Mouse (Mus musculus): ENCODE measurements around the gene Slc38a3.

Slc38a3 gene

DNA sequence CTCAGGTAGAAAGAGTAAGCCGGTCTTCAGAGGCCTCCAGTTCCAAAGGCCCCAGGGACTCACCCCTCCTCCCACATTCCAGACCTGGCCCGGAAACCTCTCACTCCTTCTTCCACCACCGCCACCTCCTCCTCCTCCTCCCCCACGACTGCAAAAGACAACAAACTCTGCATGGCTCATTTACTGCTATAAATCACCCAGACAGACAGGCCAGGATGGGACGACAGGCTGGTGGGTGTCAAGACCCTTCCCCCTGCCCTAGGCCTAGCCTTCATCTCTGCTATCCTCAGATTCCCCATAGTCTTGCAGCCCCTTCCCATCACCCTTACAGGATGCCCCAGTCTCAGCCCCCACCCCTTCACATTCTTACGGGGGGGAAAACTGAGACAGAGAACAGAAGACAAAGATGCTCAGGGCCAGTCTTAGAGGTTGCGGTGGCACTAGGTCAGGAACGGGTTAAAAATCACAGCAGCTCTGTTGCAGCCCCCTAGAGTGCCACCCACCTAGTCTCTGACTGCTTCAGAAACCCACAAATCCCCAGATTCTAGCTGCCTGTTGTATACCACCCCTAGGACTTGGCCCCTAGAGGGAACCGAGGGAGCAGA lies 30.1 kb upstream of the Slc38a3 start:
- no peak for TF ChIP-seq GATA4 (IDR thresholded peaks at IDR 0.05; ENCODE audit: insufficient replicate concordance, low read length)

GRCm38 (mm10) chr9:107698611-107699190 lies 29.4 kb upstream of the Slc38a3 start:
- TF ChIP-seq GATA4 (IDR thresholded peaks at IDR 0.05; ENCODE audit: insufficient replicate concordance, low read length), result no peak

DNA sequence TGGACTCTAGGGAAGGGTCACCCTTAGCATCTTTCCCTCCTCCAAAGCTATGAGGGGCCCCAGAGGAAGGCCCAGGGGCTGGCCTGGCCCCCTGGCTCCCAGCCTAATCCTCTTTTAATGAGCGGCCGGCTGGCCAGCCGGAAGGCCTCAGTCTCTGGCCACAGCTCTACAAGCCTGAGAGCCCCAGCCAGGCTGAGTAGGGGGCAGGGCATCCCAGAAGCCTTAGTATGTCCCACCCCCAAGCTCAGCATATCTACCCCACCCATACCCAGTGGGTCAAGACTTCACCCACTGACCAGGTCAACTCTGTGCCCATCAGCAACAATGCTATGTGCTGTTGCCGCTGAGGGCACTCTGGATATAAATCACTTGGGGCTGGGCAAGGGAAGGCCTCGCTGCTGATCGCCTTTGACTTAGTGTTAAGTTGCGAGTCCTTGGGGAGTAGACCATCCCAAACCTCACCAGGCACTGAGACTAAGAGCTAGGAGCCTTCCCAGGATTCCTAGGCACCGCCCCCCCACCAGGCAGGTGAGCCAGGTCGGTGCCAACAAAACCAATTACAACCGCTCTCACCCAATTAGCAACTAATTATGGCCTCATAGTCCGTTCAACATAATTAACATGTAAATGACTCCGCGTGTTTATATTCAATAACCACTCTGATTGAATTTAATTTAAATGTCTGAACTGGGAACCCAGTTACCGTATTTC lies 28.6 kb upstream of the Slc38a3 start:
- no peak for TF ChIP-seq GATA4 (IDR thresholded peaks at IDR 0.05; ENCODE audit: insufficient replicate concordance, low read length)

DNA sequence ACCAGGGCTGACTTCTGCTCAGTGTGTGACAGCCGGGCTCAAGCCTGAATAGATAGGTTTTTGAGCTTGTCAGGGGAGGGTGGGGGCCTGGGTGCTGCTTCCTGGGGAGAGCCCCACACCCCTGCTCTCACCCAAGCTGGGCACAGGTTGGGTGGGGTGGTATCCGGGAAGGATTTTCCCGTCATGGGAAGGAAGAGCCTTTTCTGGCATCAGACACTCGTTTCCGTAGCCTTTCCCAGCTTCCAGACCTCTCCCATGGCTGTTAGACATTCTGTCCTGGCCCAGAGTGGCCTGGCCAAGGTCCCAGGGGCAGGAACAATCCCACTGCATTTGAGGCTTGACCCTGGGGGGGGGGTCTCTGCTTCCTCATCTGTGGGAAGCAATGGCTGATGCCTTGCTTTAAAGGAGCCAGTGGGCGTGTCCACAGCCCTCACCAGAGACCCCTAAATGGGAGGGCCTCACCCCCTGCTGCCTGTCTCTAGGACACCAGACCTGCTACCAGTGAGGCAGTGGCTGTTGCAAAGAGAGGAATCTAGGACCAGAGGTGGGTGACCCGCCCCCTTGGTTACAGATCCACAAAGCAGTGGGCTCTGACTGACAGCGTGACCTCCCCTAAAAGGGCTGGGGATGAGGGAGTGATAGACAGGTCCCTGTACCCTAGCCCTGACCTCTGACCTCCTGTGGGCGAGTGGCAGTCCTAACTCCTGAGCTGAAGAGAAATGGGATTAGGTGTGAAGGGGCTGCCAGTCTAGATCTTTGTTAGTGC lies 27.7 kb upstream of the Slc38a3 start:
- TF ChIP-seq GATA4 (IDR thresholded peaks at IDR 0.05; ENCODE audit: insufficient replicate concordance, low read length), result peak; percentile 54; the same call in 1 of the 2 replicates

- TF ChIP-seq GATA4 (IDR thresholded peaks at IDR 0.05; ENCODE audit: insufficient replicate concordance, low read length), result no peak
These were observed 26.8 kb upstream of the Slc38a3 start for GRCm38 (mm10) chr9:107696106-107696479.

GRCm38 (mm10) chr9:107695441-107696105 lies 26.2 kb upstream of the Slc38a3 start:
- TF ChIP-seq GATA4 (IDR thresholded peaks at IDR 0.05; ENCODE audit: insufficient replicate concordance, low read length), result no peak

- no peak for TF ChIP-seq GATA4 (IDR thresholded peaks at IDR 0.05; ENCODE audit: insufficient replicate concordance, low read length)
These were observed 25.3 kb upstream of the Slc38a3 start for GRCm38 (mm10) chr9:107694627-107695026.

- no peak for TF ChIP-seq GATA4 (IDR thresholded peaks at IDR 0.05; ENCODE audit: insufficient replicate concordance, low read length)
These were observed 24.2 kb upstream of the Slc38a3 start for GRCm38 (mm10) chr9:107693433-107693987.

GRCm38 (mm10) chr9:107692785-107693184 lies 23.5 kb upstream of the Slc38a3 start:
- TF ChIP-seq GATA4 (IDR thresholded peaks at IDR 0.05; ENCODE audit: insufficient replicate concordance, low read length), result no peak

DNA sequence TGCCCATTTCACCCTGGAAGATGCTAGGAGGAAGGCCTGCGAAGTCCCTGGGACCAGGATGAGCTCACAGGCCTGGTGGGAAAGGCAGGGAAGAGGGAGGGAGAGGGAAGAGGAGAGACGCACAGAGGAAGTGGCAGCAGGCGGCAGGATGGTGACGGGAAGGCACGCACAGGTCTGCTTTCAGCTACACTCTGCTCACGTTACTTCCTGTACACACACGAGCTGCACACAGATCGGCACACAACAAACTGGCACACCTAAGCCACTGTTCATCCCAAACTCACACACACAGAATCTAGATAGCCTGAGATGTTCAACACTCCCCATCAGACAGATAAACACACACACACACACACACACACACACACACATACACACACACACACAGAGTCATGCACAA lies 21.1 kb upstream of the Slc38a3 start:
- no peak for TF ChIP-seq GATA4 (IDR thresholded peaks at IDR 0.05; ENCODE audit: insufficient replicate concordance, low read length)

DNA sequence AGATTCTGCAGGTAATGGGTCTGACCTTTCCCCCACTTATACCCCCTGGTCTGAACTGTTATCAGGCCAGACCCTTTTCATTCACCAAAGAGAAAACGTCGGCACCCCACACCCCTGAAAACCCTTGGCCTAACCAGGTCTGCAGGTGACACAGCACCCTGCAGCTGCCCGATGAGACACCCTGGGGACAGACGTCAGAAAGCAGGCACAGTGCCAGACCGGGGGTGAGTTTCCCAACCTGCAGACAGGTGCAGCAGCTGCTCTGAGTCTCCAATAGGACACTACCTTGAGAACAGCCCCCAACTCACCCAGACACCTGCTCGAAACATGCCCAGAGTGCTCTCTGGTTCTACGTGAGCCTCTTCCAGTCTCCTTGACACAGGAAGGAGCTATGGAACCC lies 19.6 kb upstream of the Slc38a3 start:
- no peak for TF ChIP-seq GATA4 (IDR thresholded peaks at IDR 0.05; ENCODE audit: insufficient replicate concordance, low read length)

DNA sequence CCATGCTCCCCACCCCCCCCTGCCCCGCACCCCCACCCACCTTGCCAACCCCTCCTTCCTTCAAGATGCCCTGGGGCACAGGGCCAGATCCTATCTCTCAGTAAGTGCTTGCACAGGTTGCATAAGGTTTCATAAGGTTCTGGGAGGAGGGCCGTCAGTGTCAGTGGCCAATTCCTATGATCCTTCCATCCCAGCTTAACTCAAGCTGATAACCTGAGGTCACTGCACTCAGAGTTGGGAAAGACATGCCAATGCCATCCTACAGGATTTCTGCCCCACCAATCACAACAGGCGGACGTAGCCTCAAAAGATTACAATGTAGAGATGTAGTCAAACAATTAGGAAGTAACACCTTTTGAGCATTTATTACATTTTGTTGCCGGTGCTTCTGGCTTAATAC lies 19.1 kb upstream of the Slc38a3 start:
- no peak for TF ChIP-seq GATA4 (IDR thresholded peaks at IDR 0.05; ENCODE audit: insufficient replicate concordance, low read length)

DNA sequence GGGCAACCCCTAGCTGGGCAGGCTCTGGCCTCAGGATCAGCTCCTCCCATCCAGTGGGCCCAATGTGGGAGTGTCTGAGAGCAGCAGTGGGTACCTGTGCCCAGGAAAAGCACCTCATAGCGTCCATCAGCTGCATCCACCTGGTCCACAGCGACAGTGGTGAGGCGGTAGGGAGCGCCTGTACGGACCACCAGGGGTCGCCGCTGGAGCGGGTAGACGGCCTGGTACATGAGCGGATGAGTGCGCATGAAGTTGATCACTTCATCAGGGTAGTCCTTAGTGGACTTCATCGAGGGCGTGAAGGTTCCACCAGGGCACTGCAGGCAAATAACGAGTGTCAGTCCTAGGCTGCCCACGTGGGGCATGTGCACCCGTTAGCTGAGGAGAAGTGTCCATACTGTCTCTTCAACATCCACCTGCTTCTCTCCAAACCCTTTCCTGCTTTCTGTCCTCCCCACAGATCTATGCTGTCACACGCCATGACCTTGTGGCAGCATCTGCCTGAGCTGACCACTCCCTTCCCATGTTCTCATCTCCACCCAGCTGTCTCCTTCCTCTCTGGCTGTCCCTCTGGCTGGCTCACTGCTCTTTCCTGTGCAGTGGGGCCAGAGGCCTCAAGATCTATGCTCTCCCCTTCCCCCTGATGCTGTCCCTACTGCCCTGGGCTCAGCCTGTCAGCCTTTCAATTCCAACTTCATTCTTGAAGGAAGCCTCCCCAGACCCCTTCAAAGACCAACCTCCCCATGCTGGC lies 16.1 kb upstream of the Slc38a3 start:
- TF ChIP-seq GATA4 (IDR thresholded peaks at IDR 0.05; ENCODE audit: insufficient replicate concordance, low read length), result peak; percentile 15; the same call in 1 of the 2 replicates

- TF ChIP-seq GATA4 (IDR thresholded peaks at IDR 0.05; ENCODE audit: insufficient replicate concordance, low read length), result no peak
These were observed 13.1 kb upstream of the Slc38a3 start for GRCm38 (mm10) chr9:107682405-107682804.
